Mouse (Mus musculus): Measurements from ENCODE around the gene Ppdpf. TPM values are rescaled to one million over a fixed set of nuclear protein-coding genes. Genes with fewer than 3 reads are reported as not detected.

Ppdpf gene
- total and polyA plus RNA-seq, 3 experiments: 60.0 to 113 (median 71.2) TPM

GRCm38 (mm10) chr2:181196628-181197300 lies 9.7 kb downstream of the Ppdpf start:
- Histone ChIP-seq H3K9ac (ENCODE audit: insufficient read depth, low read depth) (no peak overlapping the region), H3K4me1 (ENCODE audit: control insufficient read depth in 1 of 2, insufficient read depth in 2 of 2) (peaks cover 15 to 36% of the 10 kb centered on the region in 2 experiments), H3K27me3 (replicated peaks) (no peaks in the 10 kb centered on the region), H3K36me3 (replicated peaks in 1 of 2; ENCODE audit: control insufficient read depth in 1 of 2, insufficient read depth in 1 of 2, low read length in 1 of 2) (no peaks in the 10 kb centered on the region), H3K9me3 (replicated peaks; ENCODE audit: low read length) (no peaks in the 10 kb centered on the region), H3K4me3 (replicated peaks in 1 of 3; ENCODE audit: low read depth in 2 of 3, low read length in 2 of 3, poor library complexity in 1 of 3) (no peak overlapping the region), H3K4me2 (ENCODE audit: insufficient read depth, low read depth, poor library complexity, severe bottlenecking) (no peak overlapping the region), H3K27ac (ENCODE audit: insufficient read depth, low read depth) (no peak overlapping the region), H3K79me2 (replicated peaks; ENCODE audit: control insufficient read depth, extremely low read depth, insufficient read depth, poor library complexity, severe bottlenecking) (no peaks in the 10 kb centered on the region)
- in situ Hi-C loops (cut with MboI; ENCODE audit: low pct_ligation_motif_present, low pct_unique_long_range_greater_than_20kb, low sequenced_read_pairs) (loop anchor here (5.0 to 25.0 kb wide), 2 partner anchors 36 to 291 kb away; partner anchors contain the start of genes Abhd16b and Tpd52l2), dilution Hi-C loops (cut with MboI; ENCODE audit: extremely low pct_ligation_motif_present, extremely low pct_unique_long_range_greater_than_20kb, low sequenced_read_pairs) (no loop called here)
- DNase-seq (ENCODE audit: extremely low read depth): no peak
- no peak for TF ChIP-seq MEF2A (IDR thresholded peaks at IDR 0.05; ENCODE audit: borderline replicate concordance, low read depth, low read length)
- TF ChIP-seq JUND (conservative IDR thresholded peaks at IDR 0.05; ENCODE audit: low read depth, low read length): no peak
- TF ChIP-seq RCOR1 (conservative IDR thresholded peaks at IDR 0.05; ENCODE audit: low read depth, low read length): no peak
- TF ChIP-seq BHLHE40 (IDR thresholded peaks at IDR 0.05; ENCODE audit: low read depth, low read length): no peak
- no peak for TF ChIP-seq USF1 (IDR thresholded peaks at IDR 0.05; ENCODE audit: low read depth, low read length)
- TF ChIP-seq HCFC1 (IDR thresholded peaks at IDR 0.05; ENCODE audit: low read depth, low read length): no peak
- no peak for TF ChIP-seq EP300 (IDR thresholded peaks at IDR 0.05; ENCODE audit: low read length)
- no peak for TF ChIP-seq MYC (IDR thresholded peaks at IDR 0.05; ENCODE audit: low read depth, low read length)
- no peak for TF ChIP-seq NELFE (IDR thresholded peaks at IDR 0.05; ENCODE audit: low read depth, low read length)
- no peak for TF ChIP-seq ELF1 (IDR thresholded peaks at IDR 0.05; ENCODE audit: low read depth, low read length)
- no peak for TF ChIP-seq MAX (IDR thresholded peaks at IDR 0.05; ENCODE audit: low read length)

- Histone ChIP-seq H3K79me2 (replicated peaks; ENCODE audit: control insufficient read depth, extremely low read depth, insufficient read depth, poor library complexity, severe bottlenecking) (no peaks in the 10 kb centered on the region), H3K4me2 (ENCODE audit: insufficient read depth, low read depth, poor library complexity, severe bottlenecking) (no peak overlapping the region), H3K27me3 (replicated peaks) (no peaks in the 10 kb centered on the region), H3K4me3 (replicated peaks in 1 of 3; ENCODE audit: low read depth in 2 of 3, low read length in 2 of 3, poor library complexity in 1 of 3) (no peak overlapping the region), H3K9me3 (replicated peaks; ENCODE audit: low read length) (no peaks in the 10 kb centered on the region), H3K9ac (ENCODE audit: insufficient read depth, low read depth) (no peak overlapping the region), H3K4me1 (ENCODE audit: control insufficient read depth in 1 of 2, insufficient read depth in 2 of 2) (peaks cover 8 to 9% of the 10 kb centered on the region in 2 experiments; a peak in 3 of 4 replicates), H3K36me3 (replicated peaks in 1 of 2; ENCODE audit: control insufficient read depth in 1 of 2, insufficient read depth in 1 of 2, low read length in 1 of 2) (no peaks in the 10 kb centered on the region), H3K27ac (ENCODE audit: insufficient read depth, low read depth) (no peak overlapping the region)
- in situ Hi-C loops (cut with MboI; ENCODE audit: low pct_ligation_motif_present, low pct_unique_long_range_greater_than_20kb, low sequenced_read_pairs): no loop called here
- dilution Hi-C loops (cut with MboI; ENCODE audit: extremely low pct_ligation_motif_present, extremely low pct_unique_long_range_greater_than_20kb, low sequenced_read_pairs): no loop called here
- no peak for TF ChIP-seq USF2 (conservative IDR thresholded peaks at IDR 0.05; ENCODE audit: low read depth, low read length)
- TF ChIP-seq NRF1 (IDR thresholded peaks at IDR 0.05; ENCODE audit: low read depth, low read length): no peak
- no peak for TF ChIP-seq ZNF384 (IDR thresholded peaks at IDR 0.05; ENCODE audit: low read depth, low read length)
- TF ChIP-seq SIN3A (IDR thresholded peaks at IDR 0.05; ENCODE audit: low read length): no peak
- TF ChIP-seq EP300 (IDR thresholded peaks at IDR 0.05; ENCODE audit: low read length): no peak
- TF ChIP-seq CTCF (conservative IDR thresholded peaks at IDR 0.05 in 1 of 2, IDR thresholded peaks at IDR 0.05 in 1 of 2; ENCODE audit: low read depth in 2 of 2, low read length in 2 of 2): no peak
- TF ChIP-seq POLR2A (IDR thresholded peaks at IDR 0.05; ENCODE audit: low read depth, low read length): no peak
- DNase-seq (ENCODE audit: extremely low read depth): no peak
Measured at GRCm38 (mm10) chr2:181201606-181202005, 14.6 kb downstream of the Ppdpf start.
